Mouse (Mus musculus) myocyte (in vitro differentiated cells): ENCODE measurements around the gene Tpm1.

Experiments used
- E2F4 ChIP-seq: IDR thresholded peaks from one replicate; pipeline ENCODE4 v1.6.1; 2011; ENCODE audit warnings: mild to moderate bottlenecking, control low read depth, moderate library complexity; ENCODE audit not compliant: insufficient read depth
- MYOD1 ChIP-seq, 3 experiments: IDR thresholded peaks; one replicate each; pipeline ENCODE4 v1.6.1; 2011; ENCODE audit warnings: control low read depth in 2 of 3, low read depth in 2 of 3, mild to moderate bottlenecking in 2 of 3, moderate library complexity in 1 of 3; ENCODE audit not compliant: insufficient read length in 2 of 3, control insufficient read depth in 1 of 3
- MYOG ChIP-seq, 3 experiments: IDR thresholded peaks; one replicate each; pipeline ENCODE4 v1.6.1; 2011; ENCODE audit warnings: control low read depth in 2 of 3, low read depth in 2 of 3, mild to moderate bottlenecking in 2 of 3; ENCODE audit not compliant: insufficient read length in 2 of 3, control insufficient read depth in 1 of 3, insufficient read depth in 1 of 3
- POLR2A ChIP-seq: IDR thresholded peaks from one replicate; pipeline ENCODE4 v1.6.1; 2011; ENCODE audit warnings: low read depth, mild to moderate bottlenecking, control low read depth, moderate library complexity; ENCODE audit not compliant: insufficient read length
- POLR2AphosphoS2 ChIP-seq: IDR thresholded peaks from one replicate; pipeline ENCODE4 v1.6.1; 2011; ENCODE audit warnings: low read depth, control low read depth; ENCODE audit not compliant: insufficient read length
- REST ChIP-seq: IDR thresholded peaks from one replicate; pipeline ENCODE4 v1.6.1; 2011; ENCODE audit warnings: mild to moderate bottlenecking, control low read depth, moderate library complexity; ENCODE audit not compliant: insufficient read depth, insufficient read length
- SRF ChIP-seq: IDR thresholded peaks from one replicate; pipeline ENCODE4 v1.6.1; 2011; ENCODE audit warnings: low read depth; ENCODE audit not compliant: control insufficient read depth, insufficient read length
- TCF12 ChIP-seq: IDR thresholded peaks from one replicate; pipeline ENCODE4 v1.6.1; 2011; ENCODE audit warnings: mild to moderate bottlenecking, control low read depth; ENCODE audit not compliant: poor library complexity, insufficient read depth, severe bottlenecking
- USF1 ChIP-seq: IDR thresholded peaks from one replicate; pipeline ENCODE4 v1.6.1; 2011; ENCODE audit warnings: low read depth, mild to moderate bottlenecking, control low read depth, moderate library complexity

DNA sequence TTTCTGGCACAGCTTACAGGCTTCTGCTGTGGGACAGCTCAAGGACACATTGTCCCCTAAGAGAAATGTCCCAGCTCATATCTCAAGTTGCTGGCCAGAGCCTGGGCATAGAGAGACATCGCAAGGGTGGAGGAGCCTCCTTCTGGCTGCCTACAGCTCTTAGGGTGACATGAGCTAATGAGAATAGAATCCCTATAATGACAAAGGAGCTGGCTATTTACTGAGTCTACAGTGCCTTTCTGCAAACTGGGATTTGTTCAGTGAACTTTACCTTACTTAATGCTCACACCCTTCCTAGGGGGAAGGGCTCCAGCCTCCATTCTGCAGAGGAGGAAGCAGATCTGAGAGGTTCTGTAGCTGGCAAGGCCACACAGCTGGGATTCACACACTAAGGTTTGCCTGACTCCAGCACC, 41.4 kb upstream of the Tpm1 start:
- TF ChIP-seq TCF12 (no peak), POLR2A (no peak), E2F4 (no peak), MYOG (IDR thresholded peaks at IDR 0.05; ENCODE audit: control insufficient read depth in 1 of 3, insufficient read depth in 1 of 3, insufficient read length in 2 of 3, low read depth in 2 of 3) (no peak), MYOD1 (IDR thresholded peaks at IDR 0.05; ENCODE audit: control insufficient read depth in 1 of 3, insufficient read length in 2 of 3, low read depth in 2 of 3) (no peak), REST (no peak), USF1 (no peak), SRF (no peak), POLR2AphosphoS2 (no peak)
